Mouse (Mus musculus): ENCODE data around the gene Lingo3.
A peak's percentile ranks its signal among the peaks of the same experiment; 100 is the strongest.
"Not testable (repeated sequence)": the region's sequence is repeated elsewhere in the genome, so short reads cannot be mapped to it uniquely, and the experiment has no call there.

The Lingo3 gene

GRCm38 (mm10) chr10:80821991-80822390 is 21.8 kb downstream of the Lingo3 start:
- peak in 1 of 2 experiments; percentile 39 for DNase-seq (ENCODE audit: low spot score in 2 of 2)

DNA sequence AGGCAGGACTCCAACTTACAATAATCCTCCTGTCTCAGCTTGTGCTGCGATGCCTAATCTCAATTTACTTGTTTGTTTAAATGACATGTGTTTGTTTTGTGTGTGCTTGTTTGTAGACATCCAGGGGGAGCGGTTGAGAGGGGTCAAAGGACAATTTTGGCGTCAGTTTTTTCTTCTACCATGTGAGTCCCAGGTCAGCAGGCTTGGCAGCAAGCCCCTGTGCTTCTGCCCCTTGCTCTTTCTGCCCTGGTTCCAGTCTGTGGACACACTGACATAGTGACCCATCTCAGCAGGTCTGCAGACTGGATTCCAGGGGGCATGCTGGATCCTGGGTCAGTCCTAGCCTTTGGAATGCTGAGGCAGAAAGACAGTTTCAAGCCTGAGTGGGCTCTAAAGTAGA is 24.4 kb downstream of the Lingo3 start:
- no peak for DNase-seq (ENCODE audit: low spot score in 2 of 2)

GRCm38 (mm10) chr10:80818599-80819281 is 25.1 kb downstream of the Lingo3 start:
- DNase-seq (ENCODE audit: low spot score in 2 of 2) = no peak

- DNase-seq (ENCODE audit: low spot score in 2 of 2) = not testable (repeated sequence)
These were observed 25.9 kb downstream of the Lingo3 start for GRCm38 (mm10) chr10:80817955-80818354.

- no peak for DNase-seq (ENCODE audit: low spot score in 2 of 2)
These were observed 26.7 kb downstream of the Lingo3 start for GRCm38 (mm10) chr10:80817164-80817563.

DNA sequence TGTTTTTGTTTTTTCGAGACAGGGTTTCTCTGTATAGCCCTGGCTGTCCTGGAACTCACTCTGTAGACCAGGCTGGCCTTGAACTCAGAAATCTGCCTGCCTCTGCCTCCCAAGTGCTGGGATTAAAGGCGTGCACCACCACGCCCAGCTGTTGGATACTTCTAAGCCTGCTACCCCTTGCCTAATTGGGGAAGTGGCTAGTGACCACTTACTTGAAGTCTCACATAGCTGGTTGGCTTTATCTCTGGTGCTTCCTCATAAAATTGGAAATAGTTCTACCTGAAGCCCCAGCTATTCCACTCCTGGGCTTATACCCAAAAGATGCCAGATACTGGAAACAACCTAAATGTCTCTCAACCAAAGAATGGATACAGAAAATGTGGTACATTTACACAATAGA is 27.5 kb downstream of the Lingo3 start:
- DNase-seq (ENCODE audit: low spot score in 2 of 2) = not testable (repeated sequence)

DNA sequence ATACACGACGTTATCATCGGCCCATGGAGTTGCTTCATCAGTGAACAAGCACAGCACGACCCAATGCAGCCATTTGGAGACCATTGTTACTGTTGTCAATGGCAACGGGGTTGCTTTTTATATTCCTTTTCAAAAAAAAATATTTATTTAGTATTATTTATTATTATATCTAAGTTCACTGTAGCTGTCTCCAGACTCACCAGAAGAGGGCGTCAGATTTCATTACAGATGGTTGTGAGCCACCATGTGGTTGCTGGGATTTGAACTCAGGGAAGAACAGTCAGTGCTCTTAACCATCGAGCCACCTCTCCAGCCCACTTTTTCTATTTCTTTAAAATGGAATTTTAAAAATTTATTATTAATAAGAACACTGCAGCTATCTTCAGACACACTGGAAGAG is 29.0 kb downstream of the Lingo3 start:
- no peak for DNase-seq (ENCODE audit: low spot score in 2 of 2)

DNA sequence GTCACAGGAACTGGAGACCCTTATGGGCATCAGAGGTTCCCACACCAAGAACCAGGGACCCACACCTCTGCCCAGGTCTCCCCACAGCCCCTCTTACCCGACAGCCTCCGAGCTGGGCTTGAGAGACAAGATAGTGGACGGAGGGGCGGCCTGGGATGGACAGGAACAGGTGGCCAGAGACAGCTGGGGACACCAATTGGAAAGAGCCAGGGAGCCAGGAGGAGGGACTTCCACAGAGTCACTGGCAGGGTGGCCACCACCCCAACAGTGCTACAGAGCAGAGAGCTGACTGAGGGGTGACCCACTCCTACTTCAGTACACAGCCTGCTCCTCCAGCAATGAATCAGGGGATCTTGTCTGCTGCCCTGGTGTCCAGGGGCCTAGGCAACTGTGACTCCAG is 30.5 kb downstream of the Lingo3 start, which contains the start of gene Jsrp1:
Gene Jsrp1, minus strand, starts transcription at position 133 of the 400 bp plus-strand sequence.
- DNase-seq (ENCODE audit: low spot score in 2 of 2) = no peak

DNA sequence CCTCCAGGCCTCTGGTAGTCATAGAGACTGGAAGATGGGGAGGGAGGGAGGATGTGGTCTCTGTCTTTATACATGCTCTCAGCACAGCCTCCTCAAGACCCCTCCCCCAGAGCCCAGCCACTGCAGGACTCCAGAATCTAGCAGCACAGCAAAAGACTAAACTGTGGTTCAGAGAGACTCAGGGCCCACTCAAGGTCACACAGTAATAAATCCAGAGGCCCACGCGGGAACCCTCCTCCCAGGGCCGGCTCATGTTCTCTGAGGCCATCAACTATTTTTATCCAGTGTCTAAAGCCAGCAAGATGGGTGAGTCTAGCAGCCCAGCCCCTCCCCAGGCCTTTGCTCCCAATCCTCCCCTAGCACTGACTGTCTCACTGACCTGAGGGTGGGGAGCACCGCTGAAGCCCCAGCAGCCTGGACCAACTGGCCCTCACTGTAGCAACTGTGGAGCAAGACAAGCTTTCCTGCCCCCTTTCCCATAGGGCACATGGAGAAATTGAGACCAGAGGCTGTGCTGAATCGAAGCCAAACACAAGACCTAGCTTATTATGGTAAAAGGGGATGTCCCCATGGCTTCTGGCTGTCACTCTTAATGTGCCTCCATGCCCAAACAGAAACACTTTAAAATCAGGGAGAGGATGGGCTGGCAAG is 31.3 kb downstream of the Lingo3 start:
- no peak for DNase-seq (ENCODE audit: low spot score in 2 of 2)

- no peak for DNase-seq (ENCODE audit: low spot score in 2 of 2)
These were observed 33.8 kb downstream of the Lingo3 start for GRCm38 (mm10) chr10:80810084-80810483.

- no peak for DNase-seq (ENCODE audit: low spot score in 2 of 2)
These were observed 34.7 kb downstream of the Lingo3 start for GRCm38 (mm10) chr10:80808985-80809632.

DNA sequence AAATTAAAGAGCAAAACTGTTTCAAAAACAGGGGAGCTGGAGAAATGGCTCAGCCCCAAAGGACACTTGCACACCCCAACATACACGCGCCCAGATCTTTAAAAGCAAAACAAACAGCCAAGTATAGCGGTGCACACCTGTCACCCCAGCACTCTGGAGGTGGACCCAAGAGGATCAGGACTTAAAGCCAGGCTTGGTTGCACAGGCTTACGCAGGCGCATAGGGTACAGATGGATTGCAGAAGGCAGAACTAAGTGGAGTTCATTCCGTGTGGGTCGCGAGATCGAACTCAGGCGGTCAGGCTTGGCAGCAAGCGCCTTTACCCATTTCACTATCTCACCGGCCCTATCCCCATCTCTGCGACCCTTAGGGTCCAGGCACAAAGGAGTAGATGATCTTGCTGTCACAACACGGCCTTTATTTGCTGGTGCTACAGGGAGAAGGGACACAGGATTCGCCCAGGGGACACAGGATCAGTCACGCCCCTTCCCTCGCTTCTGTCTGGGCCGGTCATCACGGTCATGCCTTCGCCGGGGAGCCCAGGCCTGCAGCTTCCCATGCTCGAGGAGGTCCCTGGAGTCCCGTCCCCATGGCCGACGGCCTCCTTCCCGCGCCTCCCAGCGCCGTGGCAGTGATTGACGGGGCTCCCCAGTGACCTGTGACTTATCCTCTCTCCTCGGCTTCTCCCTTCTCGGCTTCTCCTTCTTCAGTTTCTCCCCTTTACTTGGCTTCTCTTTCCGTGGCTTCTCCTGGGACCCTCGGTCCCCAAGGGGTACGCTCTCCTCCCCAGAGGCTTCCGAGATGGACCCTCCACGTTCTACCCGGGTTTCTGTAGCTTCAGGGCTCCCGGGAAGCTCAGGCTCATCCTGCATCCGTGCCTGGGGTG is 35.5 kb downstream of the Lingo3 start:
- DNase-seq (ENCODE audit: low spot score in 2 of 2) = no peak

DNA sequence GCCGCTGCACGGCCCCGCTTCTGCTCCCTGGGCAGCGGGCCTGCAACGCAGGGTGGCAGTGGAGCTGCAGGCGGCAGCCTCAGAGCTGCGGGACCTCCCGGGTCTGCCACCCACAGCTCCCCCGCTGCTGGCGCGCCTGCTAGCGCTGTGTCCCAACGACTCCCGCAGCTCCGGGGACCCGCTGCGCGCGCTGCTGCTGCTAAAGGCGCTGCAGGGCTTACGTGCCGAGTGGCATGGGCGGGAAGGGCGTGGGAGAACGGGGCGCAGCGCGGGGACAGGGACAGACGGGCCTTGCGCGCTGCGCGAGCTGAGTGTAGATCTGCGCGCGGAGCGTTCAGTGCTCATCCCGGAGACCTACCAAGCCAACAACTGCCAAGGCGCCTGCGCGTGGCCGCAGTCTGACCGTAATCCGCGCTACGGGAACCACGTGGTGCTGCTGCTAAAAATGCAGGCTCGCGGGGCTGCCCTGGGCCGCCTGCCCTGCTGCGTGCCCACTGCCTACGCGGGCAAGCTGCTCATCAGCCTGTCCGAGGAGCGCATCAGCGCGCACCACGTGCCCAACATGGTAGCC is 36.7 kb downstream of the Lingo3 start:
- DNase-seq (ENCODE audit: low spot score in 2 of 2) = peak in 1 of 2 experiments; percentile 4

GRCm38 (mm10) chr10:80806341-80807056 is 37.3 kb downstream of the Lingo3 start:
- no peak for DNase-seq (ENCODE audit: low spot score in 2 of 2)

DNA sequence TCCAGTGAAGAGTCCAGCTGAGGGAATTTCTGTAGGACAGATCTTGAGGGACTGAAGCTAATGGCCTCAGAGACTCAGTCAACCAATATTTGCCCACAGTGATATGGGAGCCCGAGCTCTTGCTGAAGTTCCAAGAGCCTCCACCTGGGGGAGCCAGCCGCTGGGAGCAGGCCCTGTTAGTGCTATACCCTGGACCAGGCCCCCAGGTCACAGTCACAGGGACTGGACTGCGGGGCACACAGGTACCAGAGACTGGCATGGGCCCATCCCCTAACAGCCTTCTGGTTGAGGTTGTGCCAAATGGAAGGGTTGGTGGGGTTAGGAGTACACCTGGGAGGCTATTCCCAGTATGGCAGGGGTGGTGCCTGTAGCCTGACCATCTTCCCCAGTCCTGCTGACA is 37.9 kb downstream of the Lingo3 start:
- peak; percentile 46 to 77 for DNase-seq (ENCODE audit: low spot score in 2 of 2)

DNA sequence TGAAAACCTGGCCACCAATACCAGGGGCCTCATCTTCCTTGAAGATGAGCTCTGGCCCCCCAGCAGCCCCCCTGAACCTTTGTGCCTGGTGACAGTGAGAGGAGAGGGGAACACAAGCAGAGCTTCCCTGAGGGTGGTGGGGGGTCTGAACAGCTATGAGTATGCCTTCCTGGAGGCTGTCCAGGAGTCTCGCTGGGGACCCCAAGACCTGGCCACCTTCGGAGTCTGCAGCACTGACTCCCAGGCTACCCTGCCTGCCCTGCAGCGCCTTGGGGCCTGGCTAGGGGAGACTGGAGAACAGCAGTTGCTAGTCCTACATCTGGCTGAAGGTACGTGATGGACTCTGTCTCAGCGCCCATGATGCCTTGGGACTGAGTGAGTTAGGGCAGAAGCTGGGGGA is 38.5 kb downstream of the Lingo3 start:
- DNase-seq (ENCODE audit: low spot score in 2 of 2) = no peak

DNA sequence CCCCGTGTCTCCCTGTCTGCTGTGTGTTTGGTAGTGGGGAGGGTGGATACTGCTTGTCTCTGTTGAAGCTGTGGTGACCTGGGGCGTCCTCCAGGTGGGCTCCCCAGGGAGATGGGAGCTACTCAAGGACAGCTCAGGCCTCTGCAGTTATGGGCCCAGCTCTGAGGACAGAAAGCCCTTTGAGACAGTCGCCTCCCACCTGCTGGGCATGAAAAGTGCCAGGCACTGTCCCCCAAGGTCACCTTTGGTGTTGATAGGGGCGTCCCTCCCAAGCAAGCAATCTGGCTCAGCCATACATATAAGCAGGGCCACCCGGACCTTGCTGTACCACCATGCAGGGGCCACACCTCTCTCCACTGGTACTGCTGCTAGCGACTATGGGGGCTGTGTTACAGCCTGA is 38.9 kb downstream of the Lingo3 start, which contains the start of gene Amh:
Gene Amh, plus strand, starts transcription at position 328 of the 400 bp plus-strand sequence.
- DNase-seq (ENCODE audit: low spot score in 2 of 2) = no peak

GRCm38 (mm10) chr10:80804340-80804739 is 39.5 kb downstream of the Lingo3 start:
- DNase-seq (ENCODE audit: low spot score in 2 of 2) = peak in 1 of 2 experiments; percentile 3

- no peak for DNase-seq (ENCODE audit: low spot score in 2 of 2)
These were observed 40.8 kb downstream of the Lingo3 start for GRCm38 (mm10) chr10:80802996-80803395.

GRCm38 (mm10) chr10:80802204-80802912 is 41.5 kb downstream of the Lingo3 start:
- DNase-seq (ENCODE audit: low spot score in 2 of 2) = no peak
